Mouse (Mus musculus) adrenal gland, adult 10 weeks (tissue): ENCODE data around the gene Rchy1. TPM values are rescaled to one million over a fixed set of nuclear protein-coding genes. Genes with fewer than 3 reads are reported as not detected.

ENCODE experiments used
- polyA plus RNA-seq: library from polyadenylated mRNA; stranded (reverse); fragments of 350-450 nt; fragmentation: Illumina TruSeq; extraction: RNeasy Lipid Tissue Mini Kit (QIAGEN cat#74804); gene quantifications from one replicate; pipeline ENCODE4 v1.2.3, GENCODE M21; 2014; ENCODE audit warnings: low read depth, low replicate concordance

The Rchy1 gene
- 166 TPM for polyA plus RNA-seq

GRCm38 (mm10) chr5:91962639-91963440 lies at the start of gene Rchy1:
Rchy1 (minus strand) TSS chr5:91963068.

GRCm38 (mm10) chr5:91987236-91987635 lies 24.4 kb upstream of the Rchy1 start, which contains the start of gene Odaph:
Odaph (plus strand) TSS chr5:91987475.

Other genes starting within 250 kb of the Rchy1 start
- not detected for gene Odaph, start 24.4 kb upstream of the Rchy1 start, polyA plus RNA-seq
- 18.2 TPM for gene Cdkl2, start 80.8 kb upstream of the Rchy1 start, polyA plus RNA-seq
- gene G3bp2, start 120.7 kb upstream of the Rchy1 start, polyA plus RNA-seq: 484 TPM
- 237 TPM for gene Uso1, start 174.9 kb upstream of the Rchy1 start, polyA plus RNA-seq